Mouse (Mus musculus): ENCODE measurements around the gene Dkkl1. TPM values are rescaled to one million over a fixed set of nuclear protein-coding genes. Genes with fewer than 3 reads are reported as not detected.

The Dkkl1 gene
- polyA plus RNA-seq, 1 experiment: 1,348 TPM

GRCm38 (mm10) chr7:45167761-45168445 lies 44.0 kb downstream of the Dkkl1 start:
- no peaks in the 10 kb centered on the region for H3K36me3 ChIP-seq (ENCODE audit: control insufficient read depth, insufficient read depth, low read length)
- H3K4me3 ChIP-seq (ENCODE audit: control insufficient read depth, low read depth, low read length): peak overlapping the region; percentile 52
- H3K4me1 ChIP-seq (ENCODE audit: control insufficient read depth, insufficient read depth, low read length): peaks cover 31% of the 10 kb centered on the region
- no peak overlapping the region for H3K27ac ChIP-seq (ENCODE audit: control insufficient read depth, insufficient read depth, low read depth, low read length)
- TF ChIP-seq POLR2A (IDR thresholded peaks at IDR 0.05; ENCODE audit: control insufficient read depth, low read depth, low read length) (no peak), CTCF (IDR thresholded peaks at IDR 0.05; ENCODE audit: control insufficient read depth, insufficient read depth, insufficient replicate concordance, low read depth, low read length) (no peak)
- H3K27me3 ChIP-seq (ENCODE audit: control insufficient read depth, insufficient read depth, low read length): no peaks in the 10 kb centered on the region

DNA sequence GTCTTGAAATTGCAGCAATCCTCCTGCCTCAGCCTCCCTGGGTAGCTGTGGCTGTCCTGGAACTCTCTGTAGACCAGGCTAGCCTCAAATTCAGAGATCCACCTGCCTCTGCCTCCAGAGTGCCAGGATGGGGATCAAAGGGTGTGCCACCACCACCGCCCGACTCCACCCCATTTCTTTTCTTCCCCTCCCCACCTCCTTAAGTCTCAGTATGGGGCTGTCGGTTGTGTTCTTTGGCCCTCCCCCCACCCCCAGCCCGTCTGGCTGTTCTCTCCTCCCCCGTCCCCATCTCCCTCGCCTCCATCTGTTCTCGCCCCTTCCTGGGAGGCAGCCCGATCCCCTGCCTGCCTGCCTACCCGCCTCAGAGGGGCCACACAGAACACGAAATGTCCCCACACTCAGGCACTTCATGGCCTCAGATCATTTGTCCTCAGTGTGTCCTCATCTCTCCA lies 45.0 kb downstream of the Dkkl1 start:
- no peak for TF ChIP-seq CTCF (IDR thresholded peaks at IDR 0.05; ENCODE audit: control insufficient read depth, insufficient read depth, insufficient replicate concordance, low read depth, low read length)
- TF ChIP-seq POLR2A (IDR thresholded peaks at IDR 0.05; ENCODE audit: control insufficient read depth, low read depth, low read length): no peak
- Histone ChIP-seq H3K4me1 (ENCODE audit: control insufficient read depth, insufficient read depth, low read length) (peaks cover 27% of the 10 kb centered on the region), H3K4me3 (ENCODE audit: control insufficient read depth, low read depth, low read length) (no peak overlapping the region), H3K27ac (ENCODE audit: control insufficient read depth, insufficient read depth, low read depth, low read length) (no peak overlapping the region), H3K36me3 (ENCODE audit: control insufficient read depth, insufficient read depth, low read length) (no peaks in the 10 kb centered on the region), H3K27me3 (ENCODE audit: control insufficient read depth, insufficient read depth, low read length) (no peaks in the 10 kb centered on the region)

GRCm38 (mm10) chr7:45165701-45166100 lies 46.2 kb downstream of the Dkkl1 start:
- no peak overlapping the region for H3K4me3 ChIP-seq (ENCODE audit: control insufficient read depth, low read depth, low read length)
- no peak for TF ChIP-seq POLR2A (IDR thresholded peaks at IDR 0.05; ENCODE audit: control insufficient read depth, low read depth, low read length)
- H3K4me1 ChIP-seq (ENCODE audit: control insufficient read depth, insufficient read depth, low read length): peaks cover 27% of the 10 kb centered on the region
- no peaks in the 10 kb centered on the region for H3K27me3 ChIP-seq (ENCODE audit: control insufficient read depth, insufficient read depth, low read length)
- H3K27ac ChIP-seq (ENCODE audit: control insufficient read depth, insufficient read depth, low read depth, low read length): no peak overlapping the region
- no peaks in the 10 kb centered on the region for H3K36me3 ChIP-seq (ENCODE audit: control insufficient read depth, insufficient read depth, low read length)

- H3K27me3 ChIP-seq (ENCODE audit: control insufficient read depth, insufficient read depth, low read length): no peaks in the 10 kb centered on the region
- H3K27ac ChIP-seq (ENCODE audit: control insufficient read depth, insufficient read depth, low read depth, low read length): no peak overlapping the region
- peaks cover 27% of the 10 kb centered on the region for H3K4me1 ChIP-seq (ENCODE audit: control insufficient read depth, insufficient read depth, low read length)
- no peaks in the 10 kb centered on the region for H3K36me3 ChIP-seq (ENCODE audit: control insufficient read depth, insufficient read depth, low read length)
- H3K4me3 ChIP-seq (ENCODE audit: control insufficient read depth, low read depth, low read length): no peak overlapping the region
- TF ChIP-seq POLR2A (IDR thresholded peaks at IDR 0.05; ENCODE audit: control insufficient read depth, low read depth, low read length): no peak
- TF ChIP-seq CTCF (IDR thresholded peaks at IDR 0.05; ENCODE audit: control insufficient read depth, insufficient read depth, insufficient replicate concordance, low read depth, low read length): no peak
Measured at GRCm38 (mm10) chr7:45164833-45165232, 47.1 kb downstream of the Dkkl1 start.

GRCm38 (mm10) chr7:45163735-45164490 lies 48.0 kb downstream of the Dkkl1 start, which contains the start of gene Slc17a7:
Slc17a7 (plus strand) TSS chr7:45163949.
- Histone ChIP-seq H3K4me3 (ENCODE audit: control insufficient read depth, low read depth, low read length) (peak within 1 kb of the TSS; percentile 26), H3K27me3 (ENCODE audit: control insufficient read depth, insufficient read depth, low read length) (no peaks in the 10 kb centered on the region), H3K36me3 (ENCODE audit: control insufficient read depth, insufficient read depth, low read length) (peaks cover 2% of the 10 kb centered on the region; the same call in 1 of the 2 replicates), H3K27ac (ENCODE audit: control insufficient read depth, insufficient read depth, low read depth, low read length) (no peak within 1 kb of the TSS), H3K4me1 (ENCODE audit: control insufficient read depth, insufficient read depth, low read length) (peaks cover 27% of the 10 kb centered on the region)
- TF ChIP-seq CTCF (IDR thresholded peaks at IDR 0.05; ENCODE audit: control insufficient read depth, insufficient read depth, insufficient replicate concordance, low read depth, low read length): no peak
- TF ChIP-seq POLR2A (IDR thresholded peaks at IDR 0.05; ENCODE audit: control insufficient read depth, low read depth, low read length): no peak

DNA sequence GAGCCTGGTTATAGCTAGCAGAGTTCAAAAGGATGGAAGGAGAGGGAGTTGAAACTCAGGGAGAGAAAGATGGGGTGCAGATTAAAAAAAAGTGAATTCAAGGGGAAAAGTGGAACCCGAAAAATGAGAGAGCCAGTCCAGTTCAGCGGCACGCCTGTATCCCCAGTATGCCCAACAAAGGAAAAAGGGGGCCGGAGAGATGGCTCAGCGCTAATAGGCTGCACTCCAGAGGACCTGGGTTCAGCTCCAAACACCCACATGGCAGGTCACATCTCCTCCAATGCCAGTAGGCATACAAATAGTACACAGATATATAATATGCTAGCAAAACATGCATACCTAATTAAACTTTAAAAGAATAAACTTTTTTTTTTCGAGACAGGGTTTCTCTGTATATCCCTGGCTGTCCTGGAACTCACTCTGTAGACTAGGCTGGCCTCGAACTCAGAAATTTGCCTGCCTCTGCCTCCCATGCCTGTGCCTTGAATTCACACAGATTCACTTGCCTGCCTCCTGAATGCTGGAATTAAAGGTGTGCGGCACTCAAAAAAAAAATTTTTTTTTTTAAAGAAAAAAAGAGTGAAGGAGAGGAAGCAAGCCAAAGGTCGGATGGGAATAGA lies 48.8 kb downstream of the Dkkl1 start:
- Histone ChIP-seq H3K4me3 (ENCODE audit: control insufficient read depth, low read depth, low read length) (no peak overlapping the region), H3K27ac (ENCODE audit: control insufficient read depth, insufficient read depth, low read depth, low read length) (no peak overlapping the region), H3K36me3 (ENCODE audit: control insufficient read depth, insufficient read depth, low read length) (peaks cover 2% of the 10 kb centered on the region; the same call in 1 of the 2 replicates), H3K4me1 (ENCODE audit: control insufficient read depth, insufficient read depth, low read length) (peaks cover 23% of the 10 kb centered on the region), H3K27me3 (ENCODE audit: control insufficient read depth, insufficient read depth, low read length) (no peaks in the 10 kb centered on the region)
- no peak for TF ChIP-seq POLR2A (IDR thresholded peaks at IDR 0.05; ENCODE audit: control insufficient read depth, low read depth, low read length)
- no peak for TF ChIP-seq CTCF (IDR thresholded peaks at IDR 0.05; ENCODE audit: control insufficient read depth, insufficient read depth, insufficient replicate concordance, low read depth, low read length)

GRCm38 (mm10) chr7:45162551-45162950 lies 49.4 kb downstream of the Dkkl1 start:
- no peak for TF ChIP-seq CTCF (IDR thresholded peaks at IDR 0.05; ENCODE audit: control insufficient read depth, insufficient read depth, insufficient replicate concordance, low read depth, low read length)
- TF ChIP-seq POLR2A (IDR thresholded peaks at IDR 0.05; ENCODE audit: control insufficient read depth, low read depth, low read length): no peak
- Histone ChIP-seq H3K4me1 (ENCODE audit: control insufficient read depth, insufficient read depth, low read length) (peaks cover 17% of the 10 kb centered on the region), H3K27me3 (ENCODE audit: control insufficient read depth, insufficient read depth, low read length) (no peaks in the 10 kb centered on the region), H3K36me3 (ENCODE audit: control insufficient read depth, insufficient read depth, low read length) (peaks cover 3% of the 10 kb centered on the region; the same call in 1 of the 2 replicates), H3K4me3 (ENCODE audit: control insufficient read depth, low read depth, low read length) (peak overlapping the region; percentile 68), H3K27ac (ENCODE audit: control insufficient read depth, insufficient read depth, low read depth, low read length) (no peak overlapping the region)
